Comparison of ENCODE assay signal across 18 mouse cellular contexts in genomic region chr11:85641486-85641885, GRCm38 (mm10).
DNase-seq lines count a peak whose midpoint lies in the region; ATAC-seq and TF ChIP-seq lines count a peak whose summit lies in the region.
"Had no signal": no experiment of that assay in that cellular context is flagged by ENCODE, and none has a peak within 500 bp of the region (broad histone marks: within the 10 kb centered on the region; RNA-seq: fewer than 3 reads in every experiment).

No protein-coding gene starts in this region.

- DNase-seq in lung, embryonic 14.5 days, result no peak
- no peak for DNase-seq in lung, postnatal 36 days
- DNase-seq in right cerebral cortex, postnatal 36 days (ENCODE audit: low spot score in 2 of 2), result no peak
- DNase-seq: cerebellum, adult 2 months; cerebellum, postnatal 25 days; embryo, embryonic 11 days; kidney, adult 2 months; thymus, adult 18-20 months; thymus, postnatal 36 days had no signal

- H3K27ac ChIP-seq in lung, embryonic 14.5 days (ENCODE audit: low read depth), result peak overlapping the region; percentile 90
- H3K27ac ChIP-seq in neural tube, embryonic 13.5 days (replicated peaks), result no peak overlapping the region; the same call in 1 of the 2 replicates
- H3K27ac ChIP-seq in neural tube, embryonic 15.5 days (replicated peaks), result no peak overlapping the region
- peak overlapping the region; percentile 61; the same call in 1 of the 2 replicates for H3K27ac ChIP-seq in embryonic facial prominence, embryonic 12.5 days
- H3K27ac ChIP-seq: forebrain, embryonic 13.5 days; neural tube, embryonic 12.5 days had no signal

- H3K4me1 ChIP-seq in lung, embryonic 14.5 days (ENCODE audit: insufficient read depth), result peaks cover 39% of the 10 kb centered on the region
- peaks cover 71% of the 10 kb centered on the region for H3K4me1 ChIP-seq in neural tube, embryonic 13.5 days (replicated peaks)
- H3K4me1 ChIP-seq in neural tube, embryonic 15.5 days, result peaks cover 39% of the 10 kb centered on the region
- peaks cover 66% of the 10 kb centered on the region for H3K4me1 ChIP-seq in embryonic facial prominence, embryonic 12.5 days

- no peaks in the 10 kb centered on the region for H3K9me3 ChIP-seq in lung, embryonic 14.5 days (ENCODE audit: low read depth, low read length)
- H3K9me3 ChIP-seq in neural tube, embryonic 13.5 days, result no peaks in the 10 kb centered on the region
- H3K9me3 ChIP-seq in neural tube, embryonic 15.5 days (replicated peaks), result no peaks in the 10 kb centered on the region
- H3K9me3 ChIP-seq in embryonic facial prominence, embryonic 12.5 days, result no peaks in the 10 kb centered on the region
- H3K9me3 ChIP-seq: forebrain, embryonic 13.5 days; heart, embryonic 10.5 days; limb, embryonic 10.5 days; neural tube, embryonic 12.5 days had no signal

- H3K36me3 ChIP-seq in lung, embryonic 14.5 days (ENCODE audit: insufficient read depth), result no peaks in the 10 kb centered on the region
- H3K36me3 ChIP-seq in neural tube, embryonic 13.5 days, result no peaks in the 10 kb centered on the region
- no peaks in the 10 kb centered on the region for H3K36me3 ChIP-seq in neural tube, embryonic 15.5 days
- no peaks in the 10 kb centered on the region for H3K36me3 ChIP-seq in embryonic facial prominence, embryonic 12.5 days
- H3K36me3 ChIP-seq: heart, embryonic 10.5 days; limb, embryonic 10.5 days; neural tube, embryonic 12.5 days had no signal

- no peak overlapping the region for H3K4me3 ChIP-seq in lung, embryonic 14.5 days (ENCODE audit: low read depth, low read length)
- no peak overlapping the region for H3K4me3 ChIP-seq in neural tube, embryonic 13.5 days
- no peak overlapping the region for H3K4me3 ChIP-seq in neural tube, embryonic 15.5 days (replicated peaks)
- H3K4me3 ChIP-seq in embryonic facial prominence, embryonic 12.5 days, result peak overlapping the region; percentile 1; the same call in 1 of the 2 replicates
- H3K4me3 ChIP-seq: forebrain, embryonic 13.5 days; heart, embryonic 10.5 days; limb, embryonic 10.5 days; neural tube, embryonic 12.5 days had no signal

- ATAC-seq in lung, embryonic 14.5 days (ENCODE audit: insufficient read depth), result no peak
- ATAC-seq in neural tube, embryonic 13.5 days (ENCODE audit: low read depth), result no peak
- ATAC-seq in neural tube, embryonic 15.5 days (ENCODE audit: low FRiP score), result no peak
- ATAC-seq in embryonic facial prominence, embryonic 12.5 days (ENCODE audit: insufficient number of reproducible peaks, insufficient read depth, low FRiP score, low TSS enrichment), result no peak
- no peak for ATAC-seq in erythroblast, adult 5-6 weeks (replicated peaks; ENCODE audit: low FRiP score, poor library complexity, severe bottlenecking)

- TF ChIP-seq CTCF in lung, embryonic 14.5 days (IDR thresholded peaks at IDR 0.05; ENCODE audit: low read depth), result no peak

- 57% methylated on average over 4 of the region's 4 CpGs for WGBS in lung, embryonic 14.5 days
- 35% methylated on average over 4 of the region's 4 CpGs for WGBS in neural tube, embryonic 13.5 days
- 32% methylated on average over 4 of the region's 4 CpGs for WGBS in neural tube, embryonic 15.5 days
- 48% methylated on average over 4 of the region's 4 CpGs for WGBS in embryonic facial prominence, embryonic 12.5 days

- peak overlapping the region; percentile 9; the same call in 1 of the 2 replicates for H3K9ac ChIP-seq in lung, embryonic 14.5 days
- H3K9ac ChIP-seq in neural tube, embryonic 13.5 days, result no peak overlapping the region
- no peak overlapping the region for H3K9ac ChIP-seq in neural tube, embryonic 15.5 days (replicated peaks)
- H3K9ac ChIP-seq in embryonic facial prominence, embryonic 12.5 days, result no peak overlapping the region
- H3K9ac ChIP-seq: forebrain, embryonic 13.5 days; neural tube, embryonic 12.5 days had no signal

- no peaks in the 10 kb centered on the region for H3K27me3 ChIP-seq in lung, embryonic 14.5 days (ENCODE audit: insufficient read depth, low read length)
- no peaks in the 10 kb centered on the region for H3K27me3 ChIP-seq in neural tube, embryonic 13.5 days
- no peaks in the 10 kb centered on the region for H3K27me3 ChIP-seq in neural tube, embryonic 15.5 days (replicated peaks)
- no peaks in the 10 kb centered on the region for H3K27me3 ChIP-seq in embryonic facial prominence, embryonic 12.5 days
- H3K27me3 ChIP-seq: forebrain, embryonic 13.5 days; neural tube, embryonic 12.5 days had no signal

- H3K4me2 ChIP-seq in lung, embryonic 14.5 days, result peak overlapping the region; percentile 48
- H3K4me2 ChIP-seq in neural tube, embryonic 13.5 days, result peak overlapping the region; percentile 50; the same call in 1 of the 2 replicates
- H3K4me2 ChIP-seq in neural tube, embryonic 15.5 days, result no peak overlapping the region
- H3K4me2 ChIP-seq in embryonic facial prominence, embryonic 12.5 days (replicated peaks), result peak overlapping the region; percentile 41; the same call in 1 of the 2 replicates
- H3K4me2 ChIP-seq: midbrain, embryonic 11.5 days had no signal

Comparison
In these comparisons a context has a peak if more than half of its experiments do, and no peak if none do; other contexts are left out.
1. H3K27ac ChIP-seq: peak in lung, embryonic 14.5 days (single experiment) and embryonic facial prominence, embryonic 12.5 days (single experiment); none in neural tube, embryonic 13.5 days (single experiment) and neural tube, embryonic 15.5 days (single experiment).